Mouse (Mus musculus): ENCODE results near the gene F5. TPM values are rescaled to one million over a fixed set of nuclear protein-coding genes. Genes with fewer than 3 reads are reported as not detected.

F5 gene
- polyA plus RNA-seq, 1 experiment from 2014 or later = 0.19 TPM

GRCm38 (mm10) chr1:164170434-164170833 is 18.8 kb downstream of the F5 start:
- Histone ChIP-seq H3K36me3 (no peaks in the 10 kb centered on the region), H3K9ac (no peak overlapping the region), H3K4me3 (no peak overlapping the region), H3K4me1 (replicated peaks) (no peaks in the 10 kb centered on the region), H3K27me3 (no peaks in the 10 kb centered on the region), H3K27ac (replicated peaks) (no peak overlapping the region), H3K4me2 (no peak overlapping the region), H3K9me3 (no peaks in the 10 kb centered on the region)
- ATAC-seq (ENCODE audit: low FRiP score, low read depth) = no peak
- WGBS = 92% methylated on average over 2 of the region's 2 CpGs

GRCm38 (mm10) chr1:164173145-164173544 is 21.5 kb downstream of the F5 start:
- H3K4me3 ChIP-seq = no peak overlapping the region
- no peaks in the 10 kb centered on the region for H3K27me3 ChIP-seq
- H3K36me3 ChIP-seq = no peaks in the 10 kb centered on the region
- H3K4me2 ChIP-seq = no peak overlapping the region
- no peaks in the 10 kb centered on the region for H3K9me3 ChIP-seq
- H3K4me1 ChIP-seq (replicated peaks) = no peaks in the 10 kb centered on the region
- no peak for ATAC-seq (ENCODE audit: low FRiP score, low read depth)
- H3K9ac ChIP-seq = no peak overlapping the region
- H3K27ac ChIP-seq (replicated peaks) = no peak overlapping the region
- 87% methylated on average over 4 of the region's 4 CpGs for WGBS

- no peaks in the 10 kb centered on the region for H3K4me1 ChIP-seq (replicated peaks)
- H3K27me3 ChIP-seq = no peaks in the 10 kb centered on the region
- no peak overlapping the region for H3K4me3 ChIP-seq
- no peak overlapping the region for H3K9ac ChIP-seq
- no peaks in the 10 kb centered on the region for H3K9me3 ChIP-seq
- H3K36me3 ChIP-seq = no peaks in the 10 kb centered on the region
- no peak for ATAC-seq (ENCODE audit: low FRiP score, low read depth)
- no peak overlapping the region for H3K4me2 ChIP-seq
- H3K27ac ChIP-seq (replicated peaks) = no peak overlapping the region
Observed at GRCm38 (mm10) chr1:164176856-164177255, 25.2 kb downstream of the F5 start.

- no peaks in the 10 kb centered on the region for H3K9me3 ChIP-seq
- H3K9ac ChIP-seq = no peak overlapping the region
- no peak overlapping the region for H3K4me2 ChIP-seq
- no peaks in the 10 kb centered on the region for H3K4me1 ChIP-seq (replicated peaks)
- no peak for ATAC-seq (ENCODE audit: low FRiP score, low read depth)
- 71% methylated on average over 6 of the region's 6 CpGs for WGBS
- H3K27ac ChIP-seq (replicated peaks) = no peak overlapping the region
- H3K27me3 ChIP-seq = no peaks in the 10 kb centered on the region
- no peaks in the 10 kb centered on the region for H3K36me3 ChIP-seq
- H3K4me3 ChIP-seq = no peak overlapping the region
Observed at GRCm38 (mm10) chr1:164178429-164178828, 26.8 kb downstream of the F5 start.

DNA sequence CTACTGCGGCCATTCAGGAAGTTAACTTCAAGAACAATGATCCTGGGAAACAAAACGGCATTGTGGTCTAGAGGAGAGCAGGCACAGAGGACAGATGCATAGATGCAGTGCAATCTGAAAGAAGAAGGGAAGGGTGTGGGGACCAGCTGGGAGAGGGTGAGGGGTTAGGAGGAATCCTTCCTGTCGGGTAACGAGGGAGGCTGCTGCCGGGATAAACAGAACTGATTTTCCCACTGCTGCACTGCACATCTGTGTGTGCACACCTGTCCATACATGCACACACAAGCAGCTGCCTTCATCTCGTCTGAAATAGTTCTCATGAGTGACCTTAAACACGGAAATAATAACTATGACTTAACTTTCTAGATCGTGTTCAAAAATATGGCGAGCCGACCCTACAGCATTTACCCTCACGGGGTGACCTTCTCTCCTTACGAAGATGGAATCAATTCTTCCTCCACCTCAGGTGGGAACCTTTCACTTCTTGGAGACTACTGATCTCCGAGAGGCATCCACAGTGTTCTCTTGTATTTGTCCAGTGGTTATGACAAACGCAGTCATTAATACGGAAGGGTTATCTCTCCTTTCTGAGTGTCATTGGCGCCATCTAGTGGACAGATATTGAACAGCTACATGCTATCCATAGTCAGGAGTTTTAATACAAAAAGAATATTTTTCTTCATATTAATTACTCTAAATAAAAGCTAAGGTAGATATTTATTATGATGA is 32.7 kb downstream of the F5 start:
- WGBS = 44% methylated on average over 16 of the region's 16 CpGs
- Histone ChIP-seq H3K4me2 (peak overlapping the region; percentile 52), H3K4me1 (replicated peaks) (0 out of 2 replicates have a peak, but pooled peaks cover 3% of the 10 kb centered on the region), H3K36me3 (no peaks in the 10 kb centered on the region), H3K4me3 (peak overlapping the region; percentile 19; the same call in 1 of the 2 replicates), H3K27ac (replicated peaks) (no peak overlapping the region), H3K27me3 (no peaks in the 10 kb centered on the region), H3K9me3 (no peaks in the 10 kb centered on the region), H3K9ac (0 out of 2 replicates have a peak overlapping the region, but pooled peaks have one; percentile 9)
- peak; percentile 79 for ATAC-seq (ENCODE audit: low FRiP score, low read depth)

GRCm38 (mm10) chr1:164184871-164185223 is 33.2 kb downstream of the F5 start:
- Histone ChIP-seq H3K9ac (no peak overlapping the region), H3K36me3 (no peaks in the 10 kb centered on the region), H3K4me1 (replicated peaks) (0 out of 2 replicates have a peak, but pooled peaks cover 3% of the 10 kb centered on the region), H3K4me3 (no peak overlapping the region), H3K9me3 (no peaks in the 10 kb centered on the region), H3K4me2 (no peak overlapping the region), H3K27me3 (no peaks in the 10 kb centered on the region), H3K27ac (replicated peaks) (no peak overlapping the region)
- no peak for ATAC-seq (ENCODE audit: low FRiP score, low read depth)
- WGBS = 49% methylated on average over 8 of the region's 8 CpGs

DNA sequence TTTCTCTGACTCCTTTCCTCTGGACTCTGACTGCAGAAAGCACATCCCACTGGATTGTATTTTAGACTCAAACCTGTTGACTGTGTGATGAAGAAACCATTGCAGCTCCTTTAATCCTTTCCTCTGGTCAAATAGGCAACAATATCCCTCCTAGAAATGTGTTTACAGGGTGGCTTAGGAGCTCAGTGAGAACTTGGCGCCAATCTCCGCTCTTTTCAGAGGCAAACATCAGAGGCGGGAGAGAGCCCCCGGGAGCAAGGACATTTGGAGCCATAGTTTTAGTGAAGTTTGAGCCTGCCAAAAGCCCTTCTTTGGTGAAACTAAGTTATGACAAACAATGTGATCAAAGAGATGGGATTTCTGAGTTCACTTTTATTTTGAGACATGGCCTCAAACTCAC is 33.7 kb downstream of the F5 start:
- Histone ChIP-seq H3K9me3 (no peaks in the 10 kb centered on the region), H3K4me1 (replicated peaks) (0 out of 2 replicates have a peak, but pooled peaks cover 3% of the 10 kb centered on the region), H3K4me2 (no peak overlapping the region), H3K36me3 (no peaks in the 10 kb centered on the region), H3K27me3 (no peaks in the 10 kb centered on the region), H3K27ac (replicated peaks) (no peak overlapping the region), H3K9ac (no peak overlapping the region), H3K4me3 (no peak overlapping the region)
- no peak for ATAC-seq (ENCODE audit: low FRiP score, low read depth)
- WGBS = 65% methylated on average over 4 of the region's 4 CpGs

- no peak overlapping the region for H3K9ac ChIP-seq
- no peaks in the 10 kb centered on the region for H3K9me3 ChIP-seq
- 0 out of 2 replicates have a peak, but pooled peaks cover 3% of the 10 kb centered on the region for H3K4me1 ChIP-seq (replicated peaks)
- no peak overlapping the region for H3K4me3 ChIP-seq
- 95% methylated on average over 1 of the region's 1 CpGs for WGBS
- no peak for ATAC-seq (ENCODE audit: low FRiP score, low read depth)
- no peaks in the 10 kb centered on the region for H3K27me3 ChIP-seq
- H3K4me2 ChIP-seq = no peak overlapping the region
- no peaks in the 10 kb centered on the region for H3K36me3 ChIP-seq
- no peak overlapping the region for H3K27ac ChIP-seq (replicated peaks)
Observed at GRCm38 (mm10) chr1:164187002-164187560, 35.4 kb downstream of the F5 start.

GRCm38 (mm10) chr1:164199551-164199950 is 47.9 kb downstream of the F5 start:
- Histone ChIP-seq H3K4me3 (no peak overlapping the region), H3K4me2 (no peak overlapping the region), H3K9ac (no peak overlapping the region), H3K9me3 (no peaks in the 10 kb centered on the region), H3K27me3 (no peaks in the 10 kb centered on the region), H3K36me3 (no peaks in the 10 kb centered on the region), H3K27ac (replicated peaks) (no peak overlapping the region), H3K4me1 (replicated peaks) (no peaks in the 10 kb centered on the region)
- no peak for ATAC-seq (ENCODE audit: low FRiP score, low read depth)
- 90% methylated on average over 4 of the region's 4 CpGs for WGBS

DNA sequence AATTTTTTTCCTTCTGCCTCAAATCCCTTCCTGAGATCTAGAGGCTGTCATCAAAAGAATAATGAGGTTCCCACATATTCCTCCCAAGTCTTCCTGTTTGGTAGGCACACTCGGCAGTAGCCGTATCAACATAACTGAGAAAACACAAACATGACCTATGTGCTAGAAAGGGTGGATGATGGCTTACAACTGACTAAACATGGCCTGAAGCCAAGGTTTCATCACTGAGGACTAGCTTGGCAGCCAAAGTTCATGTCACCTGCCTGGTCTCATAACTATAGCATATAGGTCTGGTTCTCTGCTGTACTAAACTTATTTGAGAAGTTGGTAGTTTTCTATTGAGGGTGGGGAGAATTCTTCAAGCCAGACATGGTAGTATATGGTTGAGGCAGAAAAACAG is 56.8 kb downstream of the F5 start:
- no peak overlapping the region for H3K4me2 ChIP-seq
- no peaks in the 10 kb centered on the region for H3K27me3 ChIP-seq
- no peak overlapping the region for H3K9ac ChIP-seq
- H3K4me3 ChIP-seq = no peak overlapping the region
- WGBS = 94% methylated on average over 2 of the region's 2 CpGs
- H3K27ac ChIP-seq (replicated peaks) = no peak overlapping the region
- no peak for ATAC-seq (ENCODE audit: low FRiP score, low read depth)
- H3K9me3 ChIP-seq = no peaks in the 10 kb centered on the region
- H3K36me3 ChIP-seq = no peaks in the 10 kb centered on the region
- H3K4me1 ChIP-seq (replicated peaks) = no peaks in the 10 kb centered on the region

GRCm38 (mm10) chr1:164210899-164211298 is 59.3 kb downstream of the F5 start:
- 80% methylated on average over 4 of the region's 4 CpGs for WGBS
- H3K4me1 ChIP-seq (replicated peaks) = no peaks in the 10 kb centered on the region
- no peak overlapping the region for H3K9ac ChIP-seq

GRCm38 (mm10) chr1:164212686-164213085 is 61.0 kb downstream of the F5 start:
- Histone ChIP-seq H3K27ac (replicated peaks) (no peak overlapping the region), H3K36me3 (no peaks in the 10 kb centered on the region), H3K4me2 (no peak overlapping the region), H3K4me1 (replicated peaks) (peaks cover 2% of the 10 kb centered on the region; the same call in 1 of the 2 replicates), H3K9ac (no peak overlapping the region), H3K9me3 (no peaks in the 10 kb centered on the region), H3K27me3 (no peaks in the 10 kb centered on the region), H3K4me3 (no peak overlapping the region)
- ATAC-seq (ENCODE audit: low FRiP score, low read depth) = no peak
- 85% methylated on average over 8 of the region's 8 CpGs for WGBS

More at GRCm38 (mm10) chr1:164210899-164211298, 59.3 kb downstream of the F5 start:
- Histone ChIP-seq H3K36me3 (no peaks in the 10 kb centered on the region), H3K4me3 (no peak overlapping the region), H3K9me3 (no peaks in the 10 kb centered on the region), H3K4me2 (no peak overlapping the region), H3K27me3 (no peaks in the 10 kb centered on the region), H3K27ac (replicated peaks) (no peak overlapping the region)
- ATAC-seq (ENCODE audit: low FRiP score, low read depth) = no peak
